ENCODE assay signal across 9 mouse cellular contexts in the genomic region with DNA sequence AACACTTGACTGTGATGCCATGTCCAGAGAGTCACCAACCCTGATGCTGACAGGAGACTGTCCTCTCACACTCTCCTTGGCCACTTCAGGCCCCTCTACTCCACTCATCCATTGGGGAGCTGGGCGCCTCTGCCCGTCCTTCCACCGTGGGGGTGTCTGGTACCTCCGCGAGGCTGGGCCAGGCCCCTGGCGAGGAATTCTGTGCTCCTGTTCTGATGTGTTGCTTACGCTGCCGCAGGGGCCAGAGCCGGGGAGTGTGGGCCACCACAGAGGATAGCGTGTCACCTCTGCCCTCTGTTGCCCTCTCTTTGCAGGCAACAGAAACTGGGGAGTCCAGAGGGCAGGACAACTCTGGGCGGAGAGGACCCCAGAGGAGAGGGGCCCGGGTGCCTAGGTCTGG. TPM values are rescaled to one million over a fixed set of nuclear protein-coding genes. Genes with fewer than 3 reads are reported as not detected.
DNase-seq lines count a peak whose midpoint lies in the region; ATAC-seq lines count a peak whose summit lies in the region.
"Had no signal": no experiment of that assay in that cellular context is flagged by ENCODE, and none has a peak within 500 bp of the region (broad histone marks: within the 10 kb centered on the region; RNA-seq: fewer than 3 reads in every experiment).

No protein-coding gene starts in this region.

- no peak overlapping the region for H3K9ac ChIP-seq in lung, embryonic 15.5 days
- H3K9ac ChIP-seq in liver, embryonic 11.5 days (ENCODE audit: low read depth, low read length): no peak overlapping the region
- H3K9ac ChIP-seq in stomach, embryonic 14.5 days (replicated peaks; ENCODE audit: low read depth, low read length): no peak overlapping the region

- no peak for DNase-seq in lung, postnatal 10 days
- DNase-seq in liver, embryonic 11.5 days (ENCODE audit: low spot score): no peak
- DNase-seq in urinary bladder, postnatal 25 days (ENCODE audit: low spot score): no peak
- DNase-seq in adipocyte (ENCODE audit: low spot score): no peak
- DNase-seq in c-Kit-positive CD71-positive TER-119-positive erythroid progenitor cells, embryonic 14.5 days (ENCODE audit: low spot score): no peak

- H3K4me1 ChIP-seq in lung, embryonic 15.5 days: peaks cover 12% of the 10 kb centered on the region
- H3K4me1 ChIP-seq in liver, embryonic 11.5 days (replicated peaks; ENCODE audit: control insufficient read depth, insufficient read depth, low read length): peaks cover 16% of the 10 kb centered on the region
- peaks cover 6% of the 10 kb centered on the region for H3K4me1 ChIP-seq in stomach, embryonic 14.5 days (ENCODE audit: control insufficient read depth, insufficient read depth, low read length)

- no peaks in the 10 kb centered on the region for H3K36me3 ChIP-seq in lung, embryonic 15.5 days
- no peaks in the 10 kb centered on the region for H3K36me3 ChIP-seq in liver, embryonic 11.5 days (ENCODE audit: control insufficient read depth, insufficient read depth, low read length)
- H3K36me3 ChIP-seq in stomach, embryonic 14.5 days (ENCODE audit: control insufficient read depth, insufficient read depth, low read length): no peaks in the 10 kb centered on the region

- H3K4me3 ChIP-seq in lung, embryonic 15.5 days: peak overlapping the region; percentile 35
- H3K4me3 ChIP-seq in liver, embryonic 11.5 days (ENCODE audit: low read depth, low read length): peak overlapping the region; percentile 39; the same call in 1 of the 2 replicates
- peak overlapping the region; percentile 35 for H3K4me3 ChIP-seq in stomach, embryonic 14.5 days (ENCODE audit: low read depth, low read length)

- ATAC-seq in lung, embryonic 15.5 days (ENCODE audit: borderline replicate concordance, extremely low read depth, low FRiP score, low TSS enrichment): peak; percentile 17; the same call in 1 of the 2 replicates
- peak; percentile 2; the same call in 1 of the 2 replicates for ATAC-seq in granulocyte monocyte progenitor cell, adult 5-6 weeks (replicated peaks; ENCODE audit: poor library complexity, severe bottlenecking)
- 0 out of 2 replicates have a peak, but pooled peaks have one; percentile 20 for ATAC-seq in liver, embryonic 11.5 days (replicated peaks; ENCODE audit: low FRiP score)
- ATAC-seq in stomach, embryonic 14.5 days (ENCODE audit: insufficient number of reproducible peaks, insufficient read depth, low FRiP score, low read depth): no peak

- H3K27me3 ChIP-seq in lung, embryonic 15.5 days: no peaks in the 10 kb centered on the region
- 0 out of 2 replicates have a peak, but pooled peaks cover 2% of the 10 kb centered on the region for H3K27me3 ChIP-seq in liver, embryonic 11.5 days (replicated peaks; ENCODE audit: control insufficient read depth, insufficient read depth, low read length)
- H3K27me3 ChIP-seq in stomach, embryonic 14.5 days (ENCODE audit: control insufficient read depth, insufficient read depth, low read length): no peaks in the 10 kb centered on the region

- 36% methylated on average over 12 of the region's 12 CpGs for WGBS in lung, embryonic 15.5 days
- WGBS in liver, embryonic 11.5 days: 47% methylated on average over 12 of the region's 12 CpGs
- 43% methylated on average over 12 of the region's 12 CpGs for WGBS in stomach, embryonic 14.5 days

- peak overlapping the region; percentile 68 for H3K4me2 ChIP-seq in lung, embryonic 15.5 days
- H3K4me2 ChIP-seq in liver, embryonic 11.5 days: peak overlapping the region; percentile 69
- peak overlapping the region; percentile 70 for H3K4me2 ChIP-seq in stomach, embryonic 14.5 days (replicated peaks; ENCODE audit: low read depth, low read length)

- no peaks in the 10 kb centered on the region for H3K9me3 ChIP-seq in lung, embryonic 15.5 days
- H3K9me3 ChIP-seq in liver, embryonic 11.5 days (ENCODE audit: control insufficient read depth, low read length): no peaks in the 10 kb centered on the region
- no peaks in the 10 kb centered on the region for H3K9me3 ChIP-seq in stomach, embryonic 14.5 days (ENCODE audit: control insufficient read depth, low read depth, low read length)

- H3K27ac ChIP-seq in lung, embryonic 15.5 days: no peak overlapping the region
- no peak overlapping the region for H3K27ac ChIP-seq in liver, embryonic 11.5 days (ENCODE audit: low read depth, low read length)
- H3K27ac ChIP-seq in stomach, embryonic 14.5 days (ENCODE audit: low read length): no peak overlapping the region

RNA-seq across cellular contexts. Expression of gene Mpo, which starts 14.5 kb away (rescaled TPM):
- polyA plus RNA-seq in lung, embryonic 15.5 days (2015; fragmentation: Nextera tagmentation; extraction: Ambion mirVana): 0.71 and 2.4 TPM in 2 replicates
- 13,307 and 13,753 TPM in 2 replicates for total RNA-seq in granulocyte monocyte progenitor cell, adult 5-6 weeks (2014; fragmentation: Nextera tagmentation)
- total RNA-seq in granulocyte monocyte progenitor cell, adult 5-6 weeks (2017): 9,750 and 13,011 TPM in 2 replicates
- 190 and 206 TPM in 2 replicates for polyA plus RNA-seq in liver, embryonic 11.5 days (2014; fragmentation: Nextera tagmentation; extraction: Ambion mirVana)
- 2.5 and 5.0 TPM in 2 replicates for polyA plus RNA-seq in stomach, embryonic 14.5 days (2014; fragmentation: Nextera tagmentation; extraction: Ambion mirVana)

RNA-seq across cellular contexts. Expression of gene Tspoap1, which starts 18.6 kb away (rescaled TPM):
- 1.4 and 2.7 TPM in 2 replicates for polyA plus RNA-seq in lung, embryonic 15.5 days (2015; fragmentation: Nextera tagmentation; extraction: Ambion mirVana)
- total RNA-seq in granulocyte monocyte progenitor cell, adult 5-6 weeks (2014; fragmentation: Nextera tagmentation): 100 and 132 TPM in 2 replicates
- total RNA-seq in granulocyte monocyte progenitor cell, adult 5-6 weeks (2017): 51.8 and 56.2 TPM in 2 replicates
- 7.7 and 9.3 TPM in 2 replicates for polyA plus RNA-seq in liver, embryonic 11.5 days (2014; fragmentation: Nextera tagmentation; extraction: Ambion mirVana)
- polyA plus RNA-seq in stomach, embryonic 14.5 days (2014; fragmentation: Nextera tagmentation; extraction: Ambion mirVana): 3.1 TPM in 2 replicates

RNA-seq across cellular contexts. Expression of gene Supt4a, which starts 41.6 kb away (rescaled TPM):
- 144 and 155 TPM in 2 replicates for polyA plus RNA-seq in lung, embryonic 15.5 days (2015; fragmentation: Nextera tagmentation; extraction: Ambion mirVana)
- 130 and 136 TPM in 2 replicates for total RNA-seq in granulocyte monocyte progenitor cell, adult 5-6 weeks (2014; fragmentation: Nextera tagmentation)
- 58.6 and 81.1 TPM in 2 replicates for total RNA-seq in granulocyte monocyte progenitor cell, adult 5-6 weeks (2017)
- 233 and 240 TPM in 2 replicates for polyA plus RNA-seq in liver, embryonic 11.5 days (2014; fragmentation: Nextera tagmentation; extraction: Ambion mirVana)
- 133 and 151 TPM in 2 replicates for polyA plus RNA-seq in stomach, embryonic 14.5 days (2014; fragmentation: Nextera tagmentation; extraction: Ambion mirVana)

RNA-seq across cellular contexts. Expression of gene Lpo, which starts 49.2 kb away (rescaled TPM):
- polyA plus RNA-seq in lung, embryonic 15.5 days (2015; fragmentation: Nextera tagmentation; extraction: Ambion mirVana): 0.09 and 0.31 TPM in 2 replicates
- total RNA-seq in granulocyte monocyte progenitor cell, adult 5-6 weeks (2014; fragmentation: Nextera tagmentation): not detected in 2 replicates
- total RNA-seq in granulocyte monocyte progenitor cell, adult 5-6 weeks (2017): not detected in 2 replicates
- polyA plus RNA-seq in liver, embryonic 11.5 days (2014; fragmentation: Nextera tagmentation; extraction: Ambion mirVana): not detected in 2 replicates
- 0.14 and 0.25 TPM in 2 replicates for polyA plus RNA-seq in stomach, embryonic 14.5 days (2014; fragmentation: Nextera tagmentation; extraction: Ambion mirVana)
- polyA plus RNA-seq: lung, adult 2 months had no signal

Comparison
In these comparisons a context has a peak if more than half of its experiments do, and no peak if none do; other contexts are left out.
1. RNA of gene Mpo, which starts 14.5 kb away (polyA plus RNA-seq): 190 to 206 TPM in liver, embryonic 11.5 days; 2.5 to 5.0 TPM in stomach, embryonic 14.5 days and 0.71 to 2.4 TPM in lung, embryonic 15.5 days; every median in the first group is over 10 times any median in the second.
2. Peak in every context shown above with its lines, with median percentiles within 50 percentile points of each other: H3K4me2 ChIP-seq and H3K4me3 ChIP-seq.